Mouse (Mus musculus) cerebellum, adult 2 months (tissue): ENCODE measurements around the gene Jph3.

ENCODE experiments used
- CTCF ChIP-seq: fragments of 200-500 bp; IDR thresholded peaks from 2 replicates; pipeline ENCODE4 v1.5.1; 2011; ENCODE audit warnings: low read depth, mild to moderate bottlenecking, control low read depth, low read length, moderate library complexity, borderline replicate concordance; ENCODE audit not compliant: insufficient read depth
- POLR2A ChIP-seq: fragments of 200-500 bp; IDR thresholded peaks from 2 replicates; pipeline ENCODE4 v1.6.1; 2011; ENCODE audit warnings: low read length, control low read depth, borderline replicate concordance; ENCODE audit not compliant: insufficient read depth

GRCm38 (mm10) chr8:121829048-121829776, 99.8 kb downstream of the Jph3 start, which contains the start of gene Klhdc4:
- TF ChIP-seq POLR2A (peak; percentile 87), CTCF (no peak)
